Mouse (Mus musculus): ENCODE results near the gene Clic6.

DNA sequence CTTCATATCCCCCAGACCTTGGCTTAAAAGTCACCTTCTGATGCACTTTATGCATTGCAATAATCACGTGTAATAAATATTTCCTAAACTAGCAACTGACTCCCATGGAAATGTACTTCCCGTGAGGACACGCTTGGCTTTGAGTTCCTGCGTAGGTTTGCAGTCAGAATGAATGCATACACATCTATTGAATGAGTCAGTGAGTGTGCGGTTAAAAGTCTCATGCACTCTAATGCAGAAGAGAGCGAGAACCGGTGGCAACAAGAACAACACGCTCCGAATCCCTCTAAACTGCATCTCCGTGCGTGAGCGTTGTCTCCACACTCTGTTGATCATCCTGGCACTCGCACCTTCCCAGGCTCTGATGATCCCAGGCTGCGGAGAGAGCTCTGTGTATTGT is 36.5 kb upstream of the Clic6 start:
- TF ChIP-seq POLR2A (IDR thresholded peaks at IDR 0.05; ENCODE audit: extremely low read depth, insufficient read depth, low read length) (no peak), CTCF (IDR thresholded peaks at IDR 0.05; ENCODE audit: low read depth, low read length) (no peak)

Measured in liver, adult 2 months (tissue).